Mouse (Mus musculus) ES-E14 (cell line): ENCODE results near the gene Kcns3.

Source experiments
- CHD2 ChIP-seq: IDR thresholded peaks from 2 replicates; pipeline ENCODE4 v1.6.1; 2014; ENCODE audit warnings: mild to moderate bottlenecking, low read depth, low read length, inconsistent platforms
- MAFK ChIP-seq: IDR thresholded peaks from 2 replicates; pipeline ENCODE4 v1.6.1; 2014; ENCODE audit warnings: mild to moderate bottlenecking, low read depth, low read length, inconsistent platforms; ENCODE audit not compliant: insufficient read depth
- ZC3H11A ChIP-seq: IDR thresholded peaks from 2 replicates; pipeline ENCODE4 v1.6.1; 2012; ENCODE audit warnings: low read depth, mild to moderate bottlenecking, inconsistent platforms, low read length, borderline replicate concordance
- ZNF384 ChIP-seq: IDR thresholded peaks from 2 replicates; pipeline ENCODE4 v1.6.1; 2012; ENCODE audit warnings: low read depth, low read length, inconsistent platforms

- TF ChIP-seq ZC3H11A (peak; percentile 82; the same call in 1 of the 2 replicates), ZNF384 (no peak), MAFK (no peak), CHD2 (no peak)
These were observed 45.3 kb upstream of the Kcns3 start for GRCm38 (mm10) chr12:11196142-11196597.
